Mouse (Mus musculus) hindbrain, embryonic 16.5 days (tissue): ENCODE measurements at regions not wholly inside any gene's neighbourhood (a gene's known extent, or its start where the extent isn't known, plus 50 kb on each side); places are given as distances from the start of the nearest gene placed in this dataset.

Experiments used
- ATAC-seq: fragments of 200-750 bp; cut with Nextera tagmentation; 2 replicates; pipeline ENCODE4 v1.8.0; 2017; ENCODE audit warnings: moderate TSS enrichment, moderate library complexity
- H3K27ac ChIP-seq: fragments of 300-500 bp; sonication (generic); 2 replicates; pipeline ENCODE4 v1.5.1; 2014; ENCODE audit warnings: low read depth, mild to moderate bottlenecking, control low read depth, low read length, moderate library complexity
- H3K27me3 ChIP-seq: fragments of 300-500 bp; sonication (generic); replicated peaks from 2 replicates; pipeline ENCODE4 v1.6.1; 2014; ENCODE audit warnings: low read length; ENCODE audit not compliant: control insufficient read depth, insufficient read depth
- H3K36me3 ChIP-seq: fragments of 300-500 bp; sonication (generic); 2 replicates; pipeline ENCODE4 v1.6.1; 2014; ENCODE audit warnings: mild to moderate bottlenecking, low read length, moderate library complexity, mixed read lengths; ENCODE audit not compliant: control insufficient read depth, insufficient read depth
- H3K4me1 ChIP-seq: fragments of 300-500 bp; sonication (generic); 2 replicates; pipeline ENCODE4 v1.6.1; 2014; ENCODE audit warnings: low read depth, low read length; ENCODE audit not compliant: control insufficient read depth, insufficient read depth
- H3K4me2 ChIP-seq: fragments of 300-500 bp; sonication (generic); 2 replicates; pipeline ENCODE4 v1.6.1; 2014; ENCODE audit warnings: mild to moderate bottlenecking, low read length, control low read depth, moderate library complexity
- H3K4me3 ChIP-seq: fragments of 300-500 bp; sonication (generic); 2 replicates; pipeline ENCODE4 v1.5.1; 2014; ENCODE audit warnings: mild to moderate bottlenecking, low read length, control low read depth, moderate library complexity
- H3K9ac ChIP-seq: fragments of 300-500 bp; sonication (generic); 2 replicates; pipeline ENCODE4 v1.6.1; 2014; ENCODE audit warnings: low read depth, mild to moderate bottlenecking, control low read depth, low read length, moderate library complexity
- H3K9me3 ChIP-seq: fragments of 300-500 bp; sonication (generic); 2 replicates; pipeline ENCODE4 v1.6.1; 2014; ENCODE audit warnings: mild to moderate bottlenecking, low read length, moderate library complexity; ENCODE audit not compliant: control insufficient read depth
- whole genome bisulfite sequencing: fragments of 180-500 bp; shearing (Covaris S2); extraction: QIAGEN DNeasy Blood & Tissue Kit; methylation state at CpG from one replicate; pipeline ENCODE4 v1.1.7; 2014; 5-methylcytosine and 5-hydroxymethylcytosine counted together

DNA sequence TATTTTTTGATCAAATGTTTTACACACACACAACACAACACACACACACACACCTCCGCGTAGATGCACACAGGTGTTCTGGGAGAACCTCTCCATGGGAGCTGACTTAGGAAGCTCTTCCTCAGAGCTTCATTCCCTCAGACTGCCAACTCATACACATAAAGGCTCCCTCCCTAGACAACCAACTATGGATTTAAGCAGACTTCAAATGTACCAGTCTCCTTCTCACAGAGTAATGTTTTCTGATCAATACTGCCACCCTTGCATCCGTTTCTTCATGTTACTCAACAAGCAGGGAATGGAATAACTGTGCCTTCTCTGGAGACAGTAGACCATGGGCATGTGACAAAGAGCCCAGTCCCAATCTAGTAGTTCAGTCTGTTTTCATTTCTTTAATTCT is 219.0 kb downstream of the Mef2c start:
- Histone ChIP-seq H3K9ac (peak overlapping the region; percentile 88), H3K36me3 (no peaks in the 10 kb centered on the region), H3K27me3 (no peaks in the 10 kb centered on the region), H3K4me3 (peak overlapping the region; percentile 42), H3K27ac (peak overlapping the region; percentile 99), H3K9me3 (no peaks in the 10 kb centered on the region), H3K4me2 (peak overlapping the region; percentile 75), H3K4me1 (no peaks in the 10 kb centered on the region)
- ATAC-seq: no peak
- 10% methylated on average over 3 of the region's 3 CpGs for WGBS

DNA sequence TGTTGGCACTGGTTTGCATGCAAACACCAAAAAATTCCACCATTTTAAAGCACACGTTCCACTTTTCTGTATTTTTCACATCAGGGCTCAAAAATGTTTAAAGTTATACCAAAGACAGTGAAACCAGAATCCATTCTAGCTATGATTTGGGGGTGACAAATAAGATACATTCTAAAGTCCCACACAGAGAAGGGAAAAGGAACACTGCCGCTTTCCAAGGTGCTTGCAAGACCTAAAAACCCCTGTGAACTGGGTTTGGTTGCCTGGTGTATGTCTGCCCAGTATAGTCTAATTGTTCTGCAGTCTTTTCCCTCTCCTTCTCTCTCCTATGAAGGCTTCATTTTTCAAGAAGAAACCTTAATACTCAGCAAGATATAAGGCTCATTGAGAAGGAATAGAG is 219.6 kb downstream of the Mef2c start:
- H3K27me3 ChIP-seq: no peaks in the 10 kb centered on the region
- H3K4me3 ChIP-seq: peak overlapping the region; percentile 42
- H3K4me1 ChIP-seq: no peaks in the 10 kb centered on the region
- no peak for ATAC-seq
- peak overlapping the region; percentile 75 for H3K4me2 ChIP-seq
- no peaks in the 10 kb centered on the region for H3K9me3 ChIP-seq
- H3K9ac ChIP-seq: peak overlapping the region; percentile 88
- H3K27ac ChIP-seq: peak overlapping the region; percentile 99
- H3K36me3 ChIP-seq: no peaks in the 10 kb centered on the region
- WGBS: 10% methylated on average over 2 of the region's 2 CpGs

DNA sequence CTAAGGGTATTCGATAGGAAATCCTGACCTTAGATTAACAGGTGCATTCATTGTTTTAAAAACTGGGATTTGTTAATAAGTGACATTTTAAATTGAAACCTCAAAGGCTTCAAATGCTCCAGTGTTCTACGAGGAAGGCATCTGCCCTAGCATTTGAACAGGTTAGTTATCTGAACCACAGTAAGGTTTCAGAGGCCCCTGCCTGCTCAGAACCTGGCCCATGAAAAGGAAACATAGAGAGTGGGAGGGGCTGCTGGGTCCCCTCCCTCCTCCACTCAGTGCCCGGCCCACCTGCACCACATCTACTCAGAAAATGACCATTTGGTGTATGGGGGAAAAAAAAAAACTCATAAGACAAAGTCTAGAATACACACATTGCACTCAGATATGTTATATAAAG is 220.4 kb downstream of the Mef2c start:
- no peak for ATAC-seq
- Histone ChIP-seq H3K36me3 (no peaks in the 10 kb centered on the region), H3K4me2 (peak overlapping the region; percentile 75), H3K4me3 (peak overlapping the region; percentile 74), H3K4me1 (no peaks in the 10 kb centered on the region), H3K27ac (peak overlapping the region; percentile 100), H3K27me3 (no peaks in the 10 kb centered on the region), H3K9ac (peak overlapping the region; percentile 70), H3K9me3 (no peaks in the 10 kb centered on the region)
- WGBS: 14% methylated on average over 3 of the region's 3 CpGs

DNA sequence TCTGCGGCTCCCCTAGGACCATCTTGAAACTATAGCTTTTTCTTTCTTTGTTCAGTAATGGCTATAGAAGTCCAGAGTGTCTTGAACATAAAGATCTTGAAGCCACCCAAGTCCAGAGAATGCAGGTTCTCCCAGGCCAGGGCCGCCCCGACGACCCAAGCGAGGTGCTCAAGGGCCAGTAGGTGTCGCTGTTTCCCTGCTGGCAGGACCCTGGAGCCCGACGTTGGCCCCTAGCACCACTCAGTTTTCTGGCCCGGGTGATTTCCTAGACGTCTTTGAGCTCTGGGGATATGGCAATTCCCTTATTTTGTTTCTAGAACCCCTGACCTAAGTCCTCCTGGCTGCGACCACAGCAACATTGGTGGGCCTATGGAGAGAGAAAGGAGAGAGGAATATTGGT is 221.2 kb downstream of the Mef2c start:
- Histone ChIP-seq H3K4me1 (no peaks in the 10 kb centered on the region), H3K36me3 (no peaks in the 10 kb centered on the region), H3K9me3 (no peaks in the 10 kb centered on the region), H3K4me3 (peak overlapping the region; percentile 74), H3K4me2 (peak overlapping the region; percentile 75), H3K27ac (peak overlapping the region; percentile 100), H3K9ac (peak overlapping the region; percentile 70), H3K27me3 (no peaks in the 10 kb centered on the region)
- ATAC-seq: peak; percentile 32; the same call in 1 of the 2 replicates
- under 1% methylated on average over 11 of the region's 11 CpGs for WGBS

DNA sequence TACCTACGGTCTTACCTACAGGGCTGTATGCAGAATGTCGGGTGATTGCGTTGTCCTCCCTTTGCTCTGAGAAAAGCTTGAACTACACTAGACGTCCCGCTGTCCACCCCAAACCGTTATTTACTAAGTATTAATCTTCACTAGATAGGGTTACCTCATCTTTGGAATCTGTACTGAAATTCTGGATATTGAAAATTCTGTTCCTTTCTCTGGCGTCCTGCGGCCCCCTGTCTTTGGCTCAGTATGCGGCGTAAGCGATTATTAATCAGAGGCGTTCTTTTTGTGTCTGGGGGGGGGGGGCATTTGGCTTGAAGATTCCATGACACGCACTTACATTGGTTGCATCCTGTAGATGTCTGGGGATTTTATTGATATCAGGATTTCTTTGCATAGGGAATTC is 222.0 kb downstream of the Mef2c start:
- ATAC-seq: no peak
- peak overlapping the region; percentile 74 for H3K4me3 ChIP-seq

DNA sequence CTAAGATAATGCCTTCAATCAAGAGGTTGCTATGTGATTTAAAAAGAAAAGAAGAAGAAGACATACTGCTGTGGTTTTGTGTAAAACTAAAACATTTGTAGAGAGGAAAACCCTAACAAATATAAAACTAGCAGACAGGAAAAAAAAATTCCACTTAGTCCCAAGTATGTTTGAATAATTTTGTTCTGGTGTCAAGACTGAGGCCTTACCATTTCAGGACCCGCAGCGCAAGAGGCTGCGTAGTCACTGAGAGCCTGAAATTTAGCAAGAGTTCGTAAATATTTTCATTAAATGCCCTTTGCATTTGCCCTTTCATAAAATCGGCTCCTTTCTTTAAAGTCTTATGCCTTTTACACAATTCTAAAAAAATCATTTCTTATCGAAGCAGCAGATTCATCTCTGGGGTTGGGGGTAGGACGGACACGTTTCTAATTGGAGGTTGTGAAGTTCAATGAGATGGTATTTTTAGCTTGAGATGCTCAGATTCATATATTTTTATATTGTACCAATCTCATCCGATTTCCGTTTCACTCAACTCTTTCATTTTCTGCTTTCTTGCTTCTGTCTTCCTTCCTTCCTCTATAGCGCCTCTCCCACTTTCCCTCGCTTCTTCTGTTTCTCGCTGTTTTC is 222.6 kb downstream of the Mef2c start:
- no peak for ATAC-seq
- no peaks in the 10 kb centered on the region for H3K27me3 ChIP-seq
- H3K4me1 ChIP-seq: no peaks in the 10 kb centered on the region
- H3K4me3 ChIP-seq: peak overlapping the region; percentile 74
- peak overlapping the region; percentile 100 for H3K27ac ChIP-seq
- no peaks in the 10 kb centered on the region for H3K36me3 ChIP-seq
- 1% methylated on average over 13 of the region's 13 CpGs for WGBS
- H3K4me2 ChIP-seq: peak overlapping the region; percentile 75
- H3K9me3 ChIP-seq: no peaks in the 10 kb centered on the region
- H3K9ac ChIP-seq: peak overlapping the region; percentile 70

More for the DNA sequence above, 222.0 kb downstream of the Mef2c start:
- peak overlapping the region; percentile 100 for H3K27ac ChIP-seq
- peak overlapping the region; percentile 70 for H3K9ac ChIP-seq
- H3K4me1 ChIP-seq: no peaks in the 10 kb centered on the region
- H3K27me3 ChIP-seq: no peaks in the 10 kb centered on the region
- 6% methylated on average over 13 of the region's 13 CpGs for WGBS
- H3K36me3 ChIP-seq: no peaks in the 10 kb centered on the region
- H3K4me2 ChIP-seq: peak overlapping the region; percentile 75
- H3K9me3 ChIP-seq: no peaks in the 10 kb centered on the region

DNA sequence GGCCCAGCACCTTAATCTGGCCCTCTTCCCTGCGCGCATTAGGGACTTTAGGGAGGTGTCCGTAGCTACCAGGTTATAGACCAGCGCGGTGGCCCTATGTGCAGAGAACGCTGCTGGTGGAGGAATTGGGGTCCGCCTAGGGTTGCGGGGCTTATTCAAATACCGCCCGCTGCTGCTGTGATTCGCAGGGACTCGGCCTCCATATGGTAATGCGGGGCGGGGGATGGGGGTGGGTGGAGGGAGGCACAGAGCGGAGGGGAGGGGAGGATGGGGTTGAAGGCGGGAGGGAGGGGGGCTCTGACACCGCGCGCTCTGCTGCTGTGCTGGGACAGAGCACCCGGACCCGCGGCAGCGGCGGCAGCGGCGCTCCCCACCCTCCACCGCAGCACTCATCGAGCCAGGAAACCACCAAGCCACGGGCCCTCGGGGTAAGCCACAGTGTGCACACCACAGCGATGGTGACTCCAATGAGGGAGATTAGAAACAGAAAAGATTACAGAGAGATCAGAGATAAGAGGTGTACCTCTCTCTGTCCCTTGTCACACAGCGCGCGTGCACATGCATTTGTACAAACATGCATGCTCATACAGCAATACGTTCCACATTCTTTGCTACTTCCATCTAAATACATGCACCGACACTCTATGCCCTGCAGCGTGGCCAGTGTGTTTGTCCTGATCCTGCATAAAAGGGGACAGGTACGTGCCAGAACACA is 223.4 kb downstream of the Mef2c start:
- Histone ChIP-seq H3K4me3 (peak overlapping the region; percentile 74), H3K9ac (peak overlapping the region; percentile 70), H3K27me3 (no peaks in the 10 kb centered on the region), H3K4me1 (no peaks in the 10 kb centered on the region), H3K9me3 (no peaks in the 10 kb centered on the region), H3K4me2 (peak overlapping the region; percentile 75), H3K27ac (peak overlapping the region; percentile 100), H3K36me3 (no peaks in the 10 kb centered on the region)
- under 1% methylated on average over 36 of the region's 38 CpGs for WGBS
- ATAC-seq: peak; percentile 57

DNA sequence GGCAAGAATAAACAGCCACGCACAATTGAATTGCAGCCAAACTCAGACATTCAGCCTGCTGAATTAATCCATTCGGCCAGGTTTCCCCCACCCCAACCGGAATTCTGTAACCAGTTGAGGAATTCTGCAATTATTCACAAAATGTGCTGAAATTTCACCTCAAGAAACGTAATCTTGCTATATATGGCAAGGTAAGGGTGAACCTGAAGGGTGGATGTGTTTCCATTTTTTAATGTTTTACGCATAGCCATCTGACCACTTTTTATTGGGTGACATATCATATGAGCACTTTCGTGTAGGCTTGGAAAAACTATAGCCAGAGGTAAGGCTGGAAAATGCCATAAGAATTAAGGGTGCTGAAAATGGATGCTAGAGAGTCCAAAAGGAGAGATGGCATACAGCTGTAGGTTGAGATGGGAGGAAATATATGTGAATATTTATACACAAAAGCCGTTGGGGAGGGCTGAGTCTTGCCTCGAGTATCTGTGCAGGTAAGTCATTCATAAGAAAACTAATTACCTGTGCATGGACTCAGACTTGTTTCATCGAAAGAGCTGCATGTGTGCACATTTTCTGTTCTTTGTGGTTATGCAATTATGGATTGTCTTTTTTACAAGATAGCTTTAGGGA is 224.0 kb downstream of the Mef2c start:
- ATAC-seq: no peak
- 3% methylated on average over 9 of the region's 9 CpGs for whole genome bisulfite sequencing
- Histone ChIP-seq H3K4me1 (no peaks in the 10 kb centered on the region), H3K27me3 (no peaks in the 10 kb centered on the region), H3K9me3 (no peaks in the 10 kb centered on the region), H3K4me3 (peak overlapping the region; percentile 74), H3K9ac (peak overlapping the region; percentile 70), H3K4me2 (peak overlapping the region; percentile 75), H3K27ac (peak overlapping the region; percentile 100), H3K36me3 (no peaks in the 10 kb centered on the region)

DNA sequence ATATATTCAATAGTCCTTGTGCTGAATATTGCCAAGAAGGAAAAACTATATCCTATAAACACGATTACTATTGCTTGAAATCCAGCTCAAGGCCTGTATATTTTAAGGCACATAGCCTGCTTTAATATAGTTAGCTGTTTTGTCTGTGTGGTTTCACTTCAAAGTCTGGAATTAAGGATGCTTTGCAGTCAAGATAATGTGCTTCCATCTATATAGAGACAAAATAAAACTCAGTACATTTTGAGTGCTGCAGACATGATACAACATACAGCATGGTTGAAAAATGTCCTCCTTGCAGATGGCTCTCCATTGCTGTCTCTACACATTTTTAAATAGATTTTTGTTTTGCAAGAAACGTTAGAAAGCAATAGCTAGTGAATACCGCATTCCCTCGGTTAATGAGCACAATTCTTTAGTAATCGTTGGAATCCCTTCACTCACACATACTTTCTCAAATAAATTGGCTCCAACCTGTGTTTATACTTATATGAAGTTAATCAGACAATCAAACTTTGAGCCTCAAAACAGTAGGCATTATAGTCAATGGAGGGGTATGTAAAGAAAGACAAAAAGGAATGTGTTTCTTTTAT is 224.7 kb downstream of the Mef2c start:
- Histone ChIP-seq H3K4me1 (no peaks in the 10 kb centered on the region), H3K27ac (peak overlapping the region; percentile 100), H3K36me3 (no peaks in the 10 kb centered on the region), H3K9ac (peak overlapping the region; percentile 62), H3K4me2 (peak overlapping the region; percentile 75), H3K9me3 (no peaks in the 10 kb centered on the region), H3K27me3 (no peaks in the 10 kb centered on the region), H3K4me3 (peak overlapping the region; percentile 74)
- WGBS: 1% methylated on average over 5 of the region's 5 CpGs
- no peak for ATAC-seq
